Mouse (Mus musculus) stomach, embryonic 15.5 days (tissue): ENCODE data around the gene Olfr1500. TPM values are rescaled to one million over a fixed set of nuclear protein-coding genes. Genes with fewer than 3 reads are reported as not detected.
"Not testable (repeated sequence)": the region's sequence is repeated elsewhere in the genome, so short reads cannot be mapped to it uniquely, and the experiment has no call there.

ENCODE experiments used
- ATAC-seq: fragments of 200-750 bp; cut with Nextera tagmentation; 2 replicates; pipeline ENCODE4 v1.8.0; 2017; ENCODE audit warnings: low read depth, moderate number of reproducible peaks, moderate TSS enrichment; ENCODE audit not compliant: insufficient read depth, low FRiP score
- H3K27ac ChIP-seq: fragments of 300-500 bp; sonication (generic); 2 replicates; pipeline ENCODE4 v1.5.1; 2015; ENCODE audit warnings: mild to moderate bottlenecking, inconsistent platforms
- H3K27me3 ChIP-seq: fragments of 300-500 bp; sonication (generic); replicated peaks from 2 replicates; pipeline ENCODE4 v1.6.1; 2015; ENCODE audit warnings: inconsistent platforms
- H3K36me3 ChIP-seq: fragments of 300-500 bp; sonication (generic); 2 replicates; pipeline ENCODE4 v1.6.1; 2015; ENCODE audit warnings: inconsistent platforms
- H3K4me1 ChIP-seq: fragments of 300-500 bp; sonication (generic); 2 replicates; pipeline ENCODE4 v1.6.1; 2015; ENCODE audit warnings: inconsistent platforms
- H3K4me2 ChIP-seq: fragments of 300-500 bp; sonication (generic); 2 replicates; pipeline ENCODE4 v1.6.1; 2015; ENCODE audit warnings: mild to moderate bottlenecking, inconsistent platforms
- H3K4me3 ChIP-seq: fragments of 300-500 bp; sonication (generic); replicated peaks from 2 replicates; pipeline ENCODE4 v1.5.1; 2015; ENCODE audit warnings: inconsistent platforms
- H3K9ac ChIP-seq: fragments of 300-500 bp; sonication (generic); 2 replicates; pipeline ENCODE4 v1.6.1; 2015; ENCODE audit warnings: inconsistent platforms
- H3K9me3 ChIP-seq: fragments of 300-500 bp; sonication (generic); 2 replicates; pipeline ENCODE4 v1.6.1; 2016; ENCODE audit warnings: inconsistent platforms
- WGBS: fragments of 180-500 bp; shearing (Covaris S2); methylation state at CpG from one replicate; pipeline ENCODE4 v1.1.7; 2015; 5-methylcytosine and 5-hydroxymethylcytosine counted together
- polyA plus RNA-seq: library from polyadenylated mRNA; unstranded; fragments of >200 nt; fragmentation: Nextera tagmentation; extraction: Ambion mirVana; gene quantifications from 2 replicates; pipeline ENCODE4 v1.2.1, GENCODE M21; 2015

Gene Olfr1500
- polyA plus RNA-seq: not detected in 2 replicates

- no peaks in the 10 kb centered on the region for H3K36me3 ChIP-seq
- H3K9me3 ChIP-seq: no peaks in the 10 kb centered on the region
- no peak for ATAC-seq
- H3K4me3 ChIP-seq: no peak within 1 kb of the TSS
- H3K4me1 ChIP-seq: no peaks in the 10 kb centered on the region
- H3K9ac ChIP-seq: no peak within 1 kb of the TSS
- H3K27me3 ChIP-seq: no peaks in the 10 kb centered on the region
- no peak within 1 kb of the TSS for H3K27ac ChIP-seq
- no peak within 1 kb of the TSS for H3K4me2 ChIP-seq
Measured at GRCm38 (mm10) chr19:13830388-13830787, at the start of gene Olfr1500. Gene Olfr1500, minus strand, starts transcription at chr19:13830488.

GRCm38 (mm10) chr19:13861495-13861894, 31.2 kb upstream of the Olfr1500 start, which contains the start of gene Olfr1502:
Gene Olfr1502, plus strand, starts transcription at chr19:13861795.
- H3K9ac ChIP-seq: no peak within 1 kb of the TSS
- H3K9me3 ChIP-seq: no peaks in the 10 kb centered on the region
- ATAC-seq: no peak
- H3K4me1 ChIP-seq: no peaks in the 10 kb centered on the region
- no peak within 1 kb of the TSS for H3K27ac ChIP-seq
- H3K36me3 ChIP-seq: no peaks in the 10 kb centered on the region
- H3K27me3 ChIP-seq: no peaks in the 10 kb centered on the region
- no peak within 1 kb of the TSS for H3K4me2 ChIP-seq
- 91% methylated on average over 1 of the region's 1 CpGs for WGBS
- no peak within 1 kb of the TSS for H3K4me3 ChIP-seq

GRCm38 (mm10) chr19:13850592-13850991, 20.3 kb upstream of the Olfr1500 start, which contains the start of gene Olfr1501:
Gene Olfr1501, minus strand, starts transcription at chr19:13850692.
- H3K36me3 ChIP-seq, H3K4me2 ChIP-seq, H3K9ac ChIP-seq, H3K27ac ChIP-seq, H3K4me1 ChIP-seq, H3K27me3 ChIP-seq, ATAC-seq, H3K4me3 ChIP-seq, H3K9me3 ChIP-seq: not testable (repeated sequence)

GRCm38 (mm10) chr19:13828447-13828846, 1.8 kb downstream of the Olfr1500 start:
- Histone ChIP-seq H3K4me1 (no peaks in the 10 kb centered on the region), H3K9ac (no peak overlapping the region), H3K9me3 (no peaks in the 10 kb centered on the region), H3K36me3 (no peaks in the 10 kb centered on the region), H3K4me2 (no peak overlapping the region), H3K27me3 (no peaks in the 10 kb centered on the region), H3K27ac (no peak overlapping the region), H3K4me3 (no peak overlapping the region)
- no peak for ATAC-seq
- 78% methylated on average over 3 of the region's 3 CpGs for WGBS

GRCm38 (mm10) chr19:13820847-13821246, 9.4 kb downstream of the Olfr1500 start:
- no peak for ATAC-seq
- Histone ChIP-seq H3K4me2 (no peak overlapping the region), H3K4me3 (no peak overlapping the region), H3K27me3 (no peaks in the 10 kb centered on the region), H3K36me3 (no peaks in the 10 kb centered on the region), H3K4me1 (no peaks in the 10 kb centered on the region), H3K9me3 (no peaks in the 10 kb centered on the region), H3K9ac (no peak overlapping the region), H3K27ac (no peak overlapping the region)
- WGBS: 51% methylated on average over 5 of the region's 5 CpGs

DNA sequence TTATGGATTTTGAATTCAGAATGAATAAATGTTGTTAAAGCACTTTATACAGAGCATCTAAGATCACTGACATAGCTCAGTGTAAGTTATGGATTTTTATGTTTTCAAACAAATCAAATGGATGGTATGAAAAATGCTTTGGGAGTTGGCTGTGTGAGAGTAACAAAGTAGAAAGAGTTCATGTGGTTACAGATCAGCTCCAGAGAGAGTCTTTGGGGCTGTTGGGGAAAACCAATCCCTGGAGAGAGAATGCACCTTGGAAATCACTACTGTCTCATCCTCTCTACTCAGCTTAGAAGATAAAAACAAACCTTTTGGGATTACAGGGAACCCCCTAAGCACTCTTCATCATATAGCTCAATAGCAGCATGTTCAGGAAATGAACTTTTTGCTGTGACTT, 10.9 kb downstream of the Olfr1500 start, which contains the start of gene Olfr1499:
Gene Olfr1499 (minus strand): TSS at position 101 of the 400 bp plus-strand sequence.
- H3K9ac ChIP-seq: no peak within 1 kb of the TSS
- no peaks in the 10 kb centered on the region for H3K36me3 ChIP-seq
- H3K4me3 ChIP-seq: no peak within 1 kb of the TSS
- H3K27me3 ChIP-seq: no peaks in the 10 kb centered on the region
- no peaks in the 10 kb centered on the region for H3K9me3 ChIP-seq
- no peak for ATAC-seq
- no peak within 1 kb of the TSS for H3K27ac ChIP-seq
- no peaks in the 10 kb centered on the region for H3K4me1 ChIP-seq
- no peak within 1 kb of the TSS for H3K4me2 ChIP-seq

GRCm38 (mm10) chr19:13818827-13819226, 11.5 kb downstream of the Olfr1500 start:
- no peak overlapping the region for H3K9ac ChIP-seq
- no peaks in the 10 kb centered on the region for H3K36me3 ChIP-seq
- H3K4me3 ChIP-seq: no peak overlapping the region
- no peaks in the 10 kb centered on the region for H3K4me1 ChIP-seq
- H3K27ac ChIP-seq: no peak overlapping the region
- H3K9me3 ChIP-seq: no peaks in the 10 kb centered on the region
- ATAC-seq: no peak
- no peaks in the 10 kb centered on the region for H3K27me3 ChIP-seq
- WGBS: 30% methylated on average over 5 of the region's 5 CpGs
- H3K4me2 ChIP-seq: no peak overlapping the region

- no peak overlapping the region for H3K4me2 ChIP-seq
- H3K4me3 ChIP-seq: no peak overlapping the region
- no peak overlapping the region for H3K9ac ChIP-seq
- no peak for ATAC-seq
- H3K36me3 ChIP-seq: no peaks in the 10 kb centered on the region
- 61% methylated on average over 2 of the region's 2 CpGs for WGBS
- H3K4me1 ChIP-seq: no peaks in the 10 kb centered on the region
- no peak overlapping the region for H3K27ac ChIP-seq
- no peaks in the 10 kb centered on the region for H3K27me3 ChIP-seq
- no peaks in the 10 kb centered on the region for H3K9me3 ChIP-seq
Measured at GRCm38 (mm10) chr19:13812823-13813222, 17.5 kb downstream of the Olfr1500 start.

- not testable (repeated sequence) for H3K4me3 ChIP-seq, ATAC-seq, H3K9me3 ChIP-seq, H3K9ac ChIP-seq, H3K4me2 ChIP-seq, H3K27me3 ChIP-seq, H3K4me1 ChIP-seq, H3K27ac ChIP-seq, H3K36me3 ChIP-seq
- WGBS: 52% methylated on average over 1 of the region's 1 CpGs
Measured at GRCm38 (mm10) chr19:13805486-13805885, 24.8 kb downstream of the Olfr1500 start.

DNA sequence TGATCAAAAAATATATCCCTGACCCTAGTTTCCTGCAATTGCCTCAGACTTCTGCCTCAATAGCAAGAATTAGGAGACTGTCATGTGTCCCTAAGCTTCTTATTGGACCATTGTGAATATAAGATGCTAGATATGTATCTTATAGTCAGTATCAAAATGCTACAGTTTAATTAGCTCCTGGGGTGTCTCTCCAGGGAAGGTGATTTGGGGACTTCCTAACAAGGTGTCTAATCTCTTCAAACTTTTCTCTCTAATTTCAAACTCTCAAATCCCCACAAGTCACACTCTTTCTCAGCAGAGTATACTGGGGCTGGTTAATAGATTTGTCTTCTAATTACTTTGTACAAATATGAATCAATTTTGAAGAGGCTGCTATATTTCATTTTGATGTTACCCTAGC, 32.2 kb downstream of the Olfr1500 start, which contains the start of gene Olfr1497:
Gene Olfr1497 (minus strand): TSS at position 101 of the 400 bp plus-strand sequence.
- H3K4me3 ChIP-seq: no peak within 1 kb of the TSS
- no peak within 1 kb of the TSS for H3K4me2 ChIP-seq
- H3K9ac ChIP-seq: no peak within 1 kb of the TSS
- no peak within 1 kb of the TSS for H3K27ac ChIP-seq
- no peaks in the 10 kb centered on the region for H3K27me3 ChIP-seq
- H3K9me3 ChIP-seq: no peaks in the 10 kb centered on the region
- H3K4me1 ChIP-seq: no peaks in the 10 kb centered on the region
- no peaks in the 10 kb centered on the region for H3K36me3 ChIP-seq
- no peak for ATAC-seq

DNA sequence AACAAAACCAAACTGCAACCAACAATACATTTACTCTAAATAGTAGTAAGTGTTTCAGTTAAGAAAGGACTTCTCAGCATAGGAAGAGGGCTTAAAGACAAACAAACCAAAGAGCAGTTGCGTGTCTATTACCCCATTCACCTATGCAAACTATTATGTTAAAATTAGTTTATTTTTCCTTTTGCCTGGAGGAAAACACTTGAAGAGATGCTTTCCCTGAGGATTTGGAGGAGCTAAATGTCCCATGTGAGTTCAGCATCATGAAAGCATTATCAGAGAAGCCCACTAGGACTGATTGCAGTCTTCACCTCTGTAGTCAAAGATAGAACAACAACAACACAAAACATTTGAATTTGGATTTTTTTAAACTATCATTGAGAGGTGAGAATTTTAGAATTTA, 52.7 kb downstream of the Olfr1500 start, which contains the start of gene Olfr1496:
Gene Olfr1496 (plus strand): TSS at position 301 of the 400 bp plus-strand sequence.
- ATAC-seq: no peak
- Histone ChIP-seq H3K36me3 (no peaks in the 10 kb centered on the region), H3K27me3 (no peaks in the 10 kb centered on the region), H3K9me3 (no peaks in the 10 kb centered on the region), H3K27ac (no peak within 1 kb of the TSS), H3K9ac (no peak within 1 kb of the TSS), H3K4me3 (no peak within 1 kb of the TSS), H3K4me1 (no peaks in the 10 kb centered on the region), H3K4me2 (no peak within 1 kb of the TSS)
- WGBS: 72% methylated on average over 1 of the region's 1 CpGs
